Mouse (Mus musculus) heart, embryonic 14.5 days (tissue): Measurements from ENCODE around the gene Bpifb2. TPM values are rescaled to one million over a fixed set of nuclear protein-coding genes. Genes with fewer than 3 reads are reported as not detected.
"Not testable (repeated sequence)": the region's sequence is repeated elsewhere in the genome, so short reads cannot be mapped to it uniquely, and the experiment has no call there.

ENCODE experiments used
- ATAC-seq: fragments of 200-750 bp; cut with Nextera tagmentation; 2 replicates; pipeline ENCODE4 v1.8.0; 2017; ENCODE audit warnings: low read depth, moderate TSS enrichment; ENCODE audit not compliant: insufficient number of reproducible peaks, insufficient read depth, low FRiP score
- H3K27ac ChIP-seq, 2 experiments: fragments of 200-500 bp in 1 of 2; fragments of 300-500 bp in 1 of 2; sonication (generic) in 1 of 2; replicated peaks in 1 of 2; 2 replicates each; pipeline ENCODE4 v1.5.1; 2012 to 2014; ENCODE audit warnings: low read depth in 2 of 2, low read length in 2 of 2, control low read depth in 1 of 2, mild to moderate bottlenecking in 1 of 2, mixed read lengths in 1 of 2; ENCODE audit not compliant: control insufficient read depth in 1 of 2, insufficient read depth in 1 of 2
- H3K27me3 ChIP-seq: fragments of 300-500 bp; sonication (generic); 2 replicates; pipeline ENCODE4 v1.6.1; 2014; ENCODE audit warnings: mild to moderate bottlenecking, low read length, control low read depth; ENCODE audit not compliant: control insufficient read depth, insufficient read depth
- H3K36me3 ChIP-seq: fragments of 300-500 bp; sonication (generic); 2 replicates; pipeline ENCODE4 v1.6.1; 2014; ENCODE audit warnings: mild to moderate bottlenecking, control low read depth, low read length, mixed read lengths; ENCODE audit not compliant: control insufficient read depth, insufficient read depth
- H3K4me1 ChIP-seq, 2 experiments: fragments of 200-500 bp in 1 of 2; fragments of 300-500 bp in 1 of 2; sonication (generic) in 1 of 2; 2 replicates each; pipeline ENCODE4 v1.6.1; 2012 to 2014; ENCODE audit warnings: low read length in 2 of 2, control low read depth in 1 of 2, mixed read lengths in 1 of 2; ENCODE audit not compliant: control insufficient read depth in 2 of 2, insufficient read depth in 2 of 2
- H3K4me2 ChIP-seq: fragments of 300-500 bp; sonication (generic); 2 replicates; pipeline ENCODE4 v1.6.1; 2014; ENCODE audit warnings: mild to moderate bottlenecking, low read length
- H3K4me3 ChIP-seq, 2 experiments: fragments of 200-500 bp in 1 of 2; fragments of 300-500 bp in 1 of 2; sonication (generic) in 1 of 2; 2 replicates each; pipeline ENCODE4 v1.5.1; 2012 to 2014; ENCODE audit warnings: low read length in 2 of 2, mild to moderate bottlenecking in 2 of 2, control low read depth in 1 of 2, low read depth in 1 of 2, moderate library complexity in 1 of 2; ENCODE audit not compliant: control insufficient read depth in 1 of 2, insufficient read depth in 1 of 2
- H3K9ac ChIP-seq: fragments of 300-500 bp; sonication (generic); 2 replicates; pipeline ENCODE4 v1.6.1; 2014; ENCODE audit warnings: mild to moderate bottlenecking, low read length
- H3K9me3 ChIP-seq: fragments of 300-500 bp; sonication (generic); 2 replicates; pipeline ENCODE4 v1.6.1; 2016; ENCODE audit warnings: low read length, control low read depth; ENCODE audit not compliant: control insufficient read depth
- WGBS: fragments of 180-500 bp; shearing (Covaris S2); extraction: QIAGEN DNeasy Blood & Tissue Kit; methylation state at CpG from one replicate; pipeline ENCODE4 v1.1.7; 2014; 5-methylcytosine and 5-hydroxymethylcytosine counted together
- polyA plus RNA-seq: library from polyadenylated mRNA; unstranded; fragments of >200 nt; fragmentation: Nextera tagmentation; extraction: Ambion mirVana; gene quantifications from 2 replicates; pipeline ENCODE4 v1.2.1, GENCODE M21; 2014

Bpifb2 gene
- not detected in 2 replicates for polyA plus RNA-seq

- no peak within 1 kb of the TSS for H3K4me3 ChIP-seq
- H3K4me2 ChIP-seq: no peak within 1 kb of the TSS
- WGBS: 61% methylated on average over 9 of the region's 9 CpGs
- no peak within 1 kb of the TSS for H3K9ac ChIP-seq
- H3K27ac ChIP-seq: no peak within 1 kb of the TSS
- H3K27me3 ChIP-seq: no peaks in the 10 kb centered on the region
- H3K36me3 ChIP-seq: no peaks in the 10 kb centered on the region
- no peak for ATAC-seq
- H3K4me1 ChIP-seq: no peaks in the 10 kb centered on the region
- no peaks in the 10 kb centered on the region for H3K9me3 ChIP-seq
Observed at GRCm38 (mm10) chr2:153874745-153875144, at the start of gene Bpifb2. Gene Bpifb2, plus strand, starts transcription at chr2:153875045.

GRCm38 (mm10) chr2:153825900-153826299 is 48.9 kb upstream of the Bpifb2 start:
- not testable (repeated sequence) for ATAC-seq, H3K4me2 ChIP-seq, H3K4me1 ChIP-seq, H3K27me3 ChIP-seq, H3K9ac ChIP-seq, H3K9me3 ChIP-seq, H3K27ac ChIP-seq, H3K4me3 ChIP-seq, H3K36me3 ChIP-seq
- WGBS: 68% methylated on average over 32 of the region's 32 CpGs

- Histone ChIP-seq H3K4me2 (no peak overlapping the region), H3K4me1 (0 out of 4 replicates have a peak, but pooled peaks cover 0 to 3% of the 10 kb centered on the region in 2 experiments), H3K9me3 (no peaks in the 10 kb centered on the region), H3K36me3 (no peaks in the 10 kb centered on the region), H3K27me3 (no peaks in the 10 kb centered on the region), H3K9ac (no peak overlapping the region), H3K4me3 (no peak overlapping the region), H3K27ac (no peak overlapping the region)
- 76% methylated on average over 8 of the region's 8 CpGs for WGBS
- ATAC-seq: no peak
Observed at GRCm38 (mm10) chr2:153827171-153827830, 47.5 kb upstream of the Bpifb2 start.

- Histone ChIP-seq H3K27ac (no peak overlapping the region), H3K9me3 (no peaks in the 10 kb centered on the region), H3K9ac (no peak overlapping the region), H3K36me3 (no peaks in the 10 kb centered on the region), H3K4me1 (0 out of 4 replicates have a peak, but pooled peaks cover 0 to 3% of the 10 kb centered on the region in 2 experiments), H3K4me3 (no peak overlapping the region), H3K27me3 (no peaks in the 10 kb centered on the region), H3K4me2 (no peak overlapping the region)
- WGBS: 79% methylated on average over 7 of the region's 7 CpGs
- no peak for ATAC-seq
Observed at GRCm38 (mm10) chr2:153828704-153829103, 46.1 kb upstream of the Bpifb2 start.

GRCm38 (mm10) chr2:153833291-153833690 is 41.6 kb upstream of the Bpifb2 start:
- 85% methylated on average over 8 of the region's 8 CpGs for WGBS
- Histone ChIP-seq H3K36me3 (no peaks in the 10 kb centered on the region), H3K4me2 (no peak overlapping the region), H3K9ac (no peak overlapping the region), H3K27ac (no peak overlapping the region), H3K9me3 (no peaks in the 10 kb centered on the region), H3K4me3 (no peak overlapping the region), H3K4me1 (no peaks in the 10 kb centered on the region), H3K27me3 (no peaks in the 10 kb centered on the region)
- ATAC-seq: no peak

GRCm38 (mm10) chr2:153842854-153843253 is 32.0 kb upstream of the Bpifb2 start:
- no peak overlapping the region for H3K4me2 ChIP-seq
- H3K9ac ChIP-seq: no peak overlapping the region
- H3K36me3 ChIP-seq: no peaks in the 10 kb centered on the region
- no peaks in the 10 kb centered on the region for H3K27me3 ChIP-seq
- H3K4me1 ChIP-seq: no peaks in the 10 kb centered on the region
- H3K27ac ChIP-seq: no peak overlapping the region
- H3K9me3 ChIP-seq: no peaks in the 10 kb centered on the region
- no peak overlapping the region for H3K4me3 ChIP-seq
- 78% methylated on average over 8 of the region's 8 CpGs for WGBS
- ATAC-seq: no peak

- no peak for ATAC-seq
- 79% methylated on average over 3 of the region's 3 CpGs for WGBS
- Histone ChIP-seq H3K36me3 (no peaks in the 10 kb centered on the region), H3K27me3 (no peaks in the 10 kb centered on the region), H3K27ac (no peak overlapping the region), H3K4me3 (no peak overlapping the region), H3K4me2 (no peak overlapping the region), H3K9me3 (0 out of 2 replicates have a peak, but pooled peaks cover 3% of the 10 kb centered on the region), H3K4me1 (no peaks in the 10 kb centered on the region), H3K9ac (no peak overlapping the region)
Observed at GRCm38 (mm10) chr2:153848389-153848788, 26.5 kb upstream of the Bpifb2 start.
